Mouse (Mus musculus) embryonic facial prominence, embryonic 10.5 days (tissue): ENCODE data around the gene Impad1. TPM values are rescaled to one million over a fixed set of nuclear protein-coding genes. Genes with fewer than 3 reads are reported as not detected.

Experiments
- DNase-seq: peaks from one replicate; pipeline ENCODE4 v3.0.0-alpha.2; 2017; ENCODE audit warnings: low spot score
- H3K27ac ChIP-seq: fragments of 300-500 bp; sonication (generic); replicated peaks from 2 replicates; pipeline ENCODE4 v1.5.1; 2016; ENCODE audit warnings: mild to moderate bottlenecking
- H3K27me3 ChIP-seq: fragments of 300-500 bp; sonication (generic); replicated peaks from 2 replicates; pipeline ENCODE4 v1.6.1; 2016; ENCODE audit warnings: low read depth, mild to moderate bottlenecking; ENCODE audit not compliant: poor library complexity, severe bottlenecking
- H3K36me3 ChIP-seq: fragments of 300-500 bp; sonication (generic); replicated peaks from 2 replicates; pipeline ENCODE4 v1.6.1; 2016; ENCODE audit warnings: mild to moderate bottlenecking, moderate library complexity
- H3K4me1 ChIP-seq: fragments of 300-500 bp; sonication (generic); 2 replicates; pipeline ENCODE4 v1.6.1; 2016
- H3K4me3 ChIP-seq: fragments of 300-500 bp; sonication (generic); 2 replicates; pipeline ENCODE4 v1.5.1; 2016; ENCODE audit warnings: mild to moderate bottlenecking, moderate library complexity
- H3K9me3 ChIP-seq: fragments of 300-500 bp; sonication (generic); 2 replicates; pipeline ENCODE4 v1.6.1; 2016; ENCODE audit warnings: mild to moderate bottlenecking
- WGBS: fragments of 180-500 bp; shearing (Covaris S2); methylation state at CpG from one replicate; pipeline ENCODE4 v1.1.7; 2016; 5-methylcytosine and 5-hydroxymethylcytosine counted together
- polyA plus RNA-seq: library from polyadenylated mRNA; unstranded; fragments of >200 nt; fragmentation: Nextera tagmentation; extraction: Ambion mirVana; gene quantifications from 2 replicates; pipeline ENCODE4 v1.2.1, GENCODE M21; 2016

The Impad1 gene
- 34.0 and 34.5 TPM in 2 replicates for polyA plus RNA-seq

DNA sequence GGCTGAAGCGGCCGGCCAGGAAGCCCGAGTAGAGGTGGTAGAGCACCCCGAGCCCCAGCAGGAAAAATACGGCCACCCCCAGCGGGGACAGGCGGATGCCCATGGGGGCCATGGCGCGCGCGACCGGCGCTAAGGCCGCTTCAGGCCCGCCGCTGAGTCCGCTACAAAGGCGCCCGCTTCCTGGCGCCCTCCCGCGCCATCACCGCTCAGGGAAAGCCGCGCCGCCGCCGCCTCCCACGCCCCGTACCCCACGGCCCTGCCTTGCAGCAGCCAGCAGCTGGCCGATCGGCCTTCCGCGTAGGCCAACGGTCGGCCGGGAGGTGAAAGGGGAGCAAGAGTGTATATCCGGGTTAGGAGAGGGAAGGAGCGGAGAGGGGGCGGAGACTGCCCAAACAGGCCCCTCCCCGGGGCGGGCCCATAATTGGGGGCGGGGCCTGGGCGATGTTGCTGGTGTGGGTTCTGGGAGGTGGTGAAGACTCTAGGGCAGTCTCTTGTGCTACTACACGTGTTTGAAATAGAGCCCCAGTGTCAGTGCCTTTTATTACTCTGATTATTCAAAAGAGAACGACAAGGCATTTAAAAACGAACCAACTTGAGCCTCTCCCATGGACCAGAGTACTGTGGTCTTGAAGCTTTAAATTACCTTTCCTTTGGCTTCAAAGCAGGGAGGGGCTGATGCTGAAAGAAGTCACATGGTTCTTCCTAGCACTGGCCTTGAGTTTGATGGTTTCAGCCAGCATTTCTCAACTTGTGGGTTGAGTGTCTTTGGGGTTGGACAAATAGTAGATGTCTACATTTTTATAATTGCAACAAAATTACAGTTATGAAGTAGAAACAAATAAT, at the start of gene Impad1:
Gene Impad1 (minus strand): TSS at position 364 of the 843 bp plus-strand sequence.
- peaks cover 23% of the 10 kb centered on the region for H3K4me1 ChIP-seq
- peaks cover 21% of the 10 kb centered on the region for H3K36me3 ChIP-seq
- peak within 1 kb of the TSS; percentile 95 for H3K4me3 ChIP-seq
- WGBS = under 1% methylated on average over 48 of the region's 48 CpGs
- H3K9me3 ChIP-seq = no peaks in the 10 kb centered on the region
- peak within 1 kb of the TSS; percentile 97 for H3K27ac ChIP-seq
- H3K27me3 ChIP-seq = no peaks in the 10 kb centered on the region
- DNase-seq = peak; percentile 93

- 61% methylated on average over 1 of the region's 1 CpGs for WGBS
- no peaks in the 10 kb centered on the region for H3K36me3 ChIP-seq
Observed at GRCm38 (mm10) chr4:4840145-4840544, 47.0 kb upstream of the Impad1 start.

GRCm38 (mm10) chr4:4833789-4834295, 40.7 kb upstream of the Impad1 start:
- WGBS = 80% methylated on average over 5 of the region's 5 CpGs
- no peaks in the 10 kb centered on the region for H3K27me3 ChIP-seq
- H3K27ac ChIP-seq = no peak overlapping the region
- no peaks in the 10 kb centered on the region for H3K9me3 ChIP-seq
- H3K36me3 ChIP-seq = no peaks in the 10 kb centered on the region
- no peak for DNase-seq
- no peak overlapping the region for H3K4me3 ChIP-seq
- no peaks in the 10 kb centered on the region for H3K4me1 ChIP-seq

More at GRCm38 (mm10) chr4:4840145-4840544, 47.0 kb upstream of the Impad1 start:
- DNase-seq = no peak
- Histone ChIP-seq H3K4me3 (no peak overlapping the region), H3K4me1 (no peaks in the 10 kb centered on the region), H3K27ac (no peak overlapping the region), H3K27me3 (no peaks in the 10 kb centered on the region), H3K9me3 (no peaks in the 10 kb centered on the region)

DNA sequence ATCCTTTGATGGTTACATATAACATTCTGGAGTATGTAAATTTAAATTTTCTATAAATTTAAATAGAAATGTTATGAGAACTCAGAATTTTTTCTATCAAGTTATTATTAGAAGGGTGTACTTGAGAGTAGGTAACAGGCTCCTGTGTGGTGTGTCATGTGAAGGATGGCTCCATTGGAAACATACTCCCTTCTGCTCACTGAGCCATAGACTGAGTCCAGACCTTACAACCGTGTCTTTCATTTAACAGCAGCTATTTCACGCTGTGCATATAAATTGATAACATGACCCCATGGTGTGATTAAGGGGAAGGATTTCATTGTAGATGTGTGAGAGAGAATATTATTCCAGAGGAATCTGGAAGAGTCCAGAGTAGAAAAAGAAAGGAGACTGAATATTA, 35.0 kb upstream of the Impad1 start:
- H3K4me1 ChIP-seq = no peaks in the 10 kb centered on the region
- no peak overlapping the region for H3K27ac ChIP-seq
- no peaks in the 10 kb centered on the region for H3K36me3 ChIP-seq
- H3K4me3 ChIP-seq = no peak overlapping the region
- WGBS = 80% methylated on average over 2 of the region's 2 CpGs
- H3K9me3 ChIP-seq = no peaks in the 10 kb centered on the region
- no peak for DNase-seq
- no peaks in the 10 kb centered on the region for H3K27me3 ChIP-seq

GRCm38 (mm10) chr4:4822119-4822518, 29.0 kb upstream of the Impad1 start:
- Histone ChIP-seq H3K4me3 (no peak overlapping the region), H3K27ac (no peak overlapping the region), H3K4me1 (no peaks in the 10 kb centered on the region), H3K36me3 (no peaks in the 10 kb centered on the region), H3K27me3 (no peaks in the 10 kb centered on the region), H3K9me3 (no peaks in the 10 kb centered on the region)
- WGBS = 83% methylated on average over 1 of the region's 1 CpGs
- DNase-seq = no peak

- 0 out of 2 replicates have a peak, but pooled peaks cover under 1% of the 10 kb centered on the region for H3K9me3 ChIP-seq
- peaks cover 29% of the 10 kb centered on the region for H3K36me3 ChIP-seq
- DNase-seq = peak; percentile 73
Observed at GRCm38 (mm10) chr4:4792141-4792991, 789 bp downstream of the Impad1 start.

DNA sequence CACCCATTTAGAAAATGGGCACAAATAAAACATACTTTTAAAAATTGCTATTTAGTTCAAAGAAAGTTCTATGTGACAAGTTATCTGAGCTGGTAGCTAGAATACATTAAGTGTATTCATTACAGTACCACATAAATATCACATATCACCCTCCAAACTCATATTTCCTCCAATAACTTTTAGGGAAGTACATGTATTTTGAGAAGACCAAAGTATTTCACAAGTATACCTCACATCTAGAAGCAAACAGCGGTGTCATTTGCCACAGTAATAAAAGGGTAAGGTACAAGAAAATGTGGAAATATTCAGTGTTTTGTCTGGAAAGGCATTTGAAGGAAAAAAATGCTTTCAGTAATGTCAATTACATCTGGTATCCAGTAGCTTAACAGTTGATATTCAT, 2.0 kb downstream of the Impad1 start:
- 0 out of 2 replicates have a peak, but pooled peaks cover 5% of the 10 kb centered on the region for H3K9me3 ChIP-seq
- peaks cover 23% of the 10 kb centered on the region for H3K4me1 ChIP-seq
- no peaks in the 10 kb centered on the region for H3K27me3 ChIP-seq
- no peak overlapping the region for H3K27ac ChIP-seq
- 88% methylated on average over 1 of the region's 1 CpGs for WGBS
- H3K36me3 ChIP-seq = peaks cover 40% of the 10 kb centered on the region
- DNase-seq = no peak
- peak overlapping the region; percentile 95 for H3K4me3 ChIP-seq

More at GRCm38 (mm10) chr4:4792141-4792991, 789 bp downstream of the Impad1 start:
- Histone ChIP-seq H3K4me1 (peaks cover 23% of the 10 kb centered on the region), H3K27ac (peak overlapping the region; percentile 97), H3K4me3 (peak overlapping the region; percentile 95), H3K27me3 (no peaks in the 10 kb centered on the region)
- 1% methylated on average over 61 of the region's 61 CpGs for WGBS

DNA sequence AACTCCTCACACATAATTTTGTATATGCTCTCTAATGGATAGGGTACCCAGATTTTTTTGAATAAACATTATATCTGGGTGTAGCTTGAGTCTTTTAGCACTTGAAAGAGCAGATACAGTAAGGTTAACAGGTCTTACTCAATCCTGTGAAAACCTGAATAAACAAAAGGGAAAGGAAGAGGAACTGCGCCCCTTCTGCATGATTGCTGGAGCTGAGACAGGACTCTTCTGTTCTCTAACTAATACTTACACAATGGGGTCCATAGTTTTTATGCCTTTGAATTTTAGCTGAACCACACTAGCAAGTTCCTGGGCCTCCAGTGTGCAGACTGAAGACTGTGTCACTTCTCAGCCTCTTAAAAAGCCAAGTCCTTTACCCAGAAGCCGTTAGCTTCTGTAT, 8.0 kb downstream of the Impad1 start:
- 84% methylated on average over 2 of the region's 2 CpGs for WGBS
- Histone ChIP-seq H3K36me3 (peaks cover 76% of the 10 kb centered on the region), H3K27me3 (no peaks in the 10 kb centered on the region)

GRCm38 (mm10) chr4:4784305-4784704, 8.8 kb downstream of the Impad1 start:
- peaks cover 75% of the 10 kb centered on the region for H3K36me3 ChIP-seq
- H3K27me3 ChIP-seq = no peaks in the 10 kb centered on the region
- H3K27ac ChIP-seq = no peak overlapping the region
- WGBS = 83% methylated on average over 1 of the region's 1 CpGs
- H3K4me1 ChIP-seq = no peaks in the 10 kb centered on the region
- peaks cover 23% of the 10 kb centered on the region for H3K9me3 ChIP-seq
- DNase-seq = no peak
- H3K4me3 ChIP-seq = no peak overlapping the region

More for the DNA sequence above, 8.0 kb downstream of the Impad1 start:
- no peak for DNase-seq
- Histone ChIP-seq H3K4me1 (peaks cover 7% of the 10 kb centered on the region), H3K27ac (no peak overlapping the region), H3K4me3 (no peak overlapping the region), H3K9me3 (peaks cover 23% of the 10 kb centered on the region)

DNA sequence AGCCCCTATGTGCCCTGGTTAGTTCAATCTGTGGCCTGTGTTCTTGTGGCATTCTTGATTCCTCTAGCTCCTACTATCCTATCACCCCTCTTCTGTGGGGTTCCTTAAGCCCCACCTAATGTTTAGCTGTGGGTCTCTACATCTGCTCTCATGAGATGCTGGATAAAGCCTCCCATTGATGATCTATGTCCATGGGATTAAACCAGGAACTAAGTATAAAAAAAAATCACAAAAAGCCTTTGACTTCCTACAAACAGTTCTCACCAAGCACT, 9.5 kb downstream of the Impad1 start:
- Histone ChIP-seq H3K9me3 (peaks cover 23% of the 10 kb centered on the region), H3K4me3 (no peak overlapping the region), H3K36me3 (peaks cover 68% of the 10 kb centered on the region), H3K27ac (no peak overlapping the region), H3K27me3 (no peaks in the 10 kb centered on the region), H3K4me1 (no peaks in the 10 kb centered on the region)
- DNase-seq = no peak

- Histone ChIP-seq H3K27ac (no peak overlapping the region), H3K27me3 (no peaks in the 10 kb centered on the region), H3K36me3 (peaks cover 64% of the 10 kb centered on the region), H3K4me3 (no peak overlapping the region), H3K4me1 (no peaks in the 10 kb centered on the region), H3K9me3 (peaks cover 23% of the 10 kb centered on the region)
- DNase-seq = no peak
- WGBS = 91% methylated on average over 4 of the region's 4 CpGs
Observed at GRCm38 (mm10) chr4:4782882-4783685, 10.1 kb downstream of the Impad1 start.

- H3K27me3 ChIP-seq = no peaks in the 10 kb centered on the region
- H3K9me3 ChIP-seq = peaks cover 18% of the 10 kb centered on the region
- H3K4me1 ChIP-seq = no peaks in the 10 kb centered on the region
- no peak overlapping the region for H3K27ac ChIP-seq
- no peak for DNase-seq
- H3K4me3 ChIP-seq = no peak overlapping the region
- H3K36me3 ChIP-seq = peaks cover 69% of the 10 kb centered on the region
Observed at GRCm38 (mm10) chr4:4779265-4779770, 13.8 kb downstream of the Impad1 start.
